Mouse (Mus musculus) embryonic facial prominence, embryonic 11.5 days (tissue): ENCODE measurements around the gene Dgkh. TPM values are rescaled to one million over a fixed set of nuclear protein-coding genes. Genes with fewer than 3 reads are reported as not detected.
A peak's percentile ranks its signal among the peaks of the same experiment; 100 is the strongest.

Experiments
- ATAC-seq: fragments of 200-750 bp; cut with Nextera tagmentation; replicated peaks from 2 replicates; pipeline ENCODE4 v1.8.0; 2017; ENCODE audit warnings: low read depth; ENCODE audit not compliant: insufficient number of reproducible peaks, low FRiP score, low TSS enrichment
- DNase-seq: peaks from one replicate; pipeline ENCODE4 v3.0.0-alpha.2; 2015; ENCODE audit warnings: low spot score
- H3K27ac ChIP-seq: fragments of 300-500 bp; sonication (generic); replicated peaks from 2 replicates; pipeline ENCODE4 v1.5.1; 2014; ENCODE audit warnings: mild to moderate bottlenecking, low read depth, low read length, control low read depth
- H3K27me3 ChIP-seq: fragments of 300-500 bp; sonication (generic); 2 replicates; pipeline ENCODE4 v1.6.1; 2014; ENCODE audit warnings: mild to moderate bottlenecking, low read length, moderate library complexity, mixed read lengths; ENCODE audit not compliant: control insufficient read depth, insufficient read depth
- H3K36me3 ChIP-seq: fragments of 300-500 bp; sonication (generic); replicated peaks from 2 replicates; pipeline ENCODE4 v1.6.1; 2014; ENCODE audit warnings: low read depth, mild to moderate bottlenecking, low read length, moderate library complexity, mixed read lengths; ENCODE audit not compliant: control insufficient read depth, insufficient read depth
- H3K4me1 ChIP-seq: fragments of 300-500 bp; sonication (generic); 2 replicates; pipeline ENCODE4 v1.6.1; 2014; ENCODE audit warnings: low read length, mixed read lengths; ENCODE audit not compliant: control insufficient read depth, insufficient read depth
- H3K4me2 ChIP-seq: fragments of 300-500 bp; sonication (generic); 2 replicates; pipeline ENCODE4 v1.6.1; 2014; ENCODE audit warnings: low read depth, mild to moderate bottlenecking, control low read depth, low read length, moderate library complexity
- H3K4me3 ChIP-seq: fragments of 300-500 bp; sonication (generic); 2 replicates; pipeline ENCODE4 v1.5.1; 2014; ENCODE audit warnings: low read depth, low read length, control low read depth
- H3K9ac ChIP-seq: fragments of 300-500 bp; sonication (generic); replicated peaks from 2 replicates; pipeline ENCODE4 v1.6.1; 2014; ENCODE audit warnings: mild to moderate bottlenecking, control low read depth, low read length
- H3K9me3 ChIP-seq: fragments of 300-500 bp; sonication (generic); replicated peaks from 2 replicates; pipeline ENCODE4 v1.6.1; 2016; ENCODE audit warnings: mild to moderate bottlenecking, low read length, inconsistent platforms, mixed read lengths; ENCODE audit not compliant: control insufficient read depth
- whole genome bisulfite sequencing: fragments of 180-500 bp; shearing (Covaris S2); extraction: QIAGEN DNeasy Blood & Tissue Kit; methylation state at CpG from one replicate; pipeline ENCODE4 v1.1.7; 2014; 5-methylcytosine and 5-hydroxymethylcytosine counted together
- polyA plus RNA-seq: library from polyadenylated mRNA; unstranded; fragments of >200 nt; fragmentation: Nextera tagmentation; extraction: Ambion mirVana; gene quantifications from 2 replicates; pipeline ENCODE4 v1.2.1, GENCODE M21; 2014

The Dgkh gene
- polyA plus RNA-seq, 1 experiment from 2014 or later: 1.2 TPM

- DNase-seq (no peak), ATAC-seq (no peak)
- Histone ChIP-seq H3K4me2 (no peak overlapping the region), H3K4me1 (no peaks in the 10 kb centered on the region; the same call in 1 of the 2 replicates), H3K9me3 (no peaks in the 10 kb centered on the region), H3K36me3 (no peaks in the 10 kb centered on the region), H3K27me3 (no peaks in the 10 kb centered on the region), H3K4me3 (no peak overlapping the region), H3K27ac (0 out of 2 replicates have a peak overlapping the region, but pooled peaks have one; percentile 20), H3K9ac (no peak overlapping the region)
- WGBS: 64% methylated on average over 20 of the region's 20 CpGs
Observed at GRCm38 (mm10) chr14:78712565-78713148, 19.9 kb downstream of the Dgkh start.

GRCm38 (mm10) chr14:78710647-78711046 is 21.9 kb downstream of the Dgkh start:
- no peak for DNase-seq
- 75% methylated on average over 4 of the region's 4 CpGs for WGBS
- H3K4me1 ChIP-seq: no peaks in the 10 kb centered on the region; the same call in 1 of the 2 replicates
- no peak overlapping the region for H3K4me2 ChIP-seq
- no peak overlapping the region for H3K27ac ChIP-seq
- no peak for ATAC-seq
- no peaks in the 10 kb centered on the region for H3K9me3 ChIP-seq
- H3K9ac ChIP-seq: no peak overlapping the region
- H3K27me3 ChIP-seq: no peaks in the 10 kb centered on the region
- no peaks in the 10 kb centered on the region for H3K36me3 ChIP-seq
- H3K4me3 ChIP-seq: no peak overlapping the region

- ATAC-seq: no peak
- no peaks in the 10 kb centered on the region for H3K4me1 ChIP-seq
- DNase-seq: no peak
- no peak overlapping the region for H3K4me3 ChIP-seq
- no peaks in the 10 kb centered on the region for H3K9me3 ChIP-seq
- no peak overlapping the region for H3K27ac ChIP-seq
- 84% methylated on average over 3 of the region's 3 CpGs for WGBS
- no peaks in the 10 kb centered on the region for H3K27me3 ChIP-seq
- no peak overlapping the region for H3K9ac ChIP-seq
- H3K4me2 ChIP-seq: no peak overlapping the region
- H3K36me3 ChIP-seq: no peaks in the 10 kb centered on the region
Observed at GRCm38 (mm10) chr14:78705616-78706015, 27.0 kb downstream of the Dgkh start.

GRCm38 (mm10) chr14:78703989-78704388 is 28.6 kb downstream of the Dgkh start:
- ATAC-seq (no peak), DNase-seq (no peak)
- Histone ChIP-seq H3K36me3 (no peaks in the 10 kb centered on the region), H3K4me2 (no peak overlapping the region), H3K4me1 (no peaks in the 10 kb centered on the region), H3K27me3 (no peaks in the 10 kb centered on the region), H3K9me3 (no peaks in the 10 kb centered on the region), H3K27ac (no peak overlapping the region), H3K9ac (no peak overlapping the region), H3K4me3 (no peak overlapping the region)
- WGBS: 88% methylated on average over 4 of the region's 4 CpGs

GRCm38 (mm10) chr14:78703361-78703760 is 29.2 kb downstream of the Dgkh start:
- ATAC-seq (no peak), DNase-seq (no peak)
- Histone ChIP-seq H3K4me2 (no peak overlapping the region), H3K9me3 (no peaks in the 10 kb centered on the region; the same call in 1 of the 2 replicates), H3K4me3 (no peak overlapping the region), H3K36me3 (no peaks in the 10 kb centered on the region), H3K9ac (no peak overlapping the region), H3K27me3 (no peaks in the 10 kb centered on the region), H3K4me1 (no peaks in the 10 kb centered on the region), H3K27ac (no peak overlapping the region)
- WGBS: 77% methylated on average over 6 of the region's 6 CpGs

- Histone ChIP-seq H3K4me1 (no peaks in the 10 kb centered on the region), H3K9ac (no peak overlapping the region), H3K4me3 (no peak overlapping the region), H3K36me3 (no peaks in the 10 kb centered on the region), H3K9me3 (no peaks in the 10 kb centered on the region; the same call in 1 of the 2 replicates), H3K4me2 (no peak overlapping the region), H3K27ac (no peak overlapping the region), H3K27me3 (no peaks in the 10 kb centered on the region)
- WGBS: 92% methylated on average over 4 of the region's 4 CpGs
- DNase-seq (no peak), ATAC-seq (no peak)
Observed at GRCm38 (mm10) chr14:78702048-78702447, 30.5 kb downstream of the Dgkh start.

- Histone ChIP-seq H3K4me3 (no peak overlapping the region), H3K36me3 (no peaks in the 10 kb centered on the region), H3K9me3 (no peaks in the 10 kb centered on the region; the same call in 1 of the 2 replicates), H3K4me2 (no peak overlapping the region), H3K27me3 (no peaks in the 10 kb centered on the region), H3K9ac (no peak overlapping the region), H3K27ac (no peak overlapping the region), H3K4me1 (no peaks in the 10 kb centered on the region)
- DNase-seq (no peak), ATAC-seq (no peak)
- WGBS: 73% methylated on average over 8 of the region's 8 CpGs
Observed at GRCm38 (mm10) chr14:78701501-78701900, 31.1 kb downstream of the Dgkh start.

GRCm38 (mm10) chr14:78701087-78701486 is 31.5 kb downstream of the Dgkh start:
- Histone ChIP-seq H3K27ac (no peak overlapping the region), H3K9me3 (no peaks in the 10 kb centered on the region; the same call in 1 of the 2 replicates), H3K4me3 (no peak overlapping the region), H3K36me3 (no peaks in the 10 kb centered on the region), H3K4me1 (no peaks in the 10 kb centered on the region), H3K9ac (no peak overlapping the region), H3K27me3 (no peaks in the 10 kb centered on the region), H3K4me2 (no peak overlapping the region)
- 77% methylated on average over 9 of the region's 9 CpGs for WGBS
- DNase-seq: no peak
- ATAC-seq: no peak
